Mouse (Mus musculus): ENCODE data around the gene Fntb. TPM values are rescaled to one million over a fixed set of nuclear protein-coding genes. Genes with fewer than 3 reads are reported as not detected.

Fntb gene
- total and polyA plus RNA-seq, 3 experiments = 11.7 to 28.5 TPM; not detected in 1

GRCm38 (mm10) chr12:76818908-76819307 lies 53.5 kb downstream of the Fntb start:
- H3K4me3 ChIP-seq (ENCODE audit: control insufficient read depth in 1 of 2, insufficient read depth in 1 of 2, low read depth in 2 of 2, low read length in 2 of 2) = no peak overlapping the region
- H3K9ac ChIP-seq (ENCODE audit: control insufficient read depth, low read depth, low read length, poor library complexity, severe bottlenecking) = no peak overlapping the region
- H3K9me3 ChIP-seq (replicated peaks; ENCODE audit: insufficient read depth, low read length) = no peaks in the 10 kb centered on the region
- no peaks in the 10 kb centered on the region; the same call in 1 of the 2 replicates for H3K79me2 ChIP-seq (ENCODE audit: control insufficient read depth, insufficient read depth, low read length, poor library complexity)
- 0 out of 4 replicates have a peak, but pooled peaks cover 0 to 1% of the 10 kb centered on the region in 2 experiments for H3K27me3 ChIP-seq (ENCODE audit: control insufficient read depth in 1 of 2, insufficient read depth in 2 of 2, low read length in 2 of 2)
- peaks cover 0 to 10% of the 10 kb centered on the region in 2 experiments; a peak in 3 of 4 replicates for H3K4me1 ChIP-seq (ENCODE audit: control insufficient read depth in 1 of 2, insufficient read depth in 2 of 2, low read length in 2 of 2)
- 0 out of 4 replicates have a peak, but pooled peaks cover 0 to 2% of the 10 kb centered on the region in 2 experiments for H3K36me3 ChIP-seq (ENCODE audit: control insufficient read depth in 1 of 2, insufficient read depth in 2 of 2, low read length in 2 of 2)
- DNase-seq (ENCODE audit: low read depth, low spot score) = no peak
- no peak overlapping the region for H3K27ac ChIP-seq (ENCODE audit: control insufficient read depth, low read depth, low read length)
- TF ChIP-seq CHD1 (IDR thresholded peaks at IDR 0.05; ENCODE audit: low read depth, low read length) (no peak), GABPA (IDR thresholded peaks at IDR 0.05; ENCODE audit: low read depth, low read length) (no peak), BHLHE40 (IDR thresholded peaks at IDR 0.05; ENCODE audit: borderline replicate concordance, low read depth, low read length) (no peak), ZMIZ1 (IDR thresholded peaks at IDR 0.05; ENCODE audit: low read depth, low read length) (no peak), TCF12 (IDR thresholded peaks at IDR 0.05; ENCODE audit: low read depth, low read length) (no peak), E2F4 (IDR thresholded peaks at IDR 0.05; ENCODE audit: borderline replicate concordance, low read depth, low read length) (no peak), RCOR1 (IDR thresholded peaks at IDR 0.05; ENCODE audit: low read depth, low read length) (no peak), CHD2 (IDR thresholded peaks at IDR 0.05; ENCODE audit: low read length) (no peak)

GRCm38 (mm10) chr12:76819816-76820215 lies 54.4 kb downstream of the Fntb start:
- Histone ChIP-seq H3K9ac (ENCODE audit: control insufficient read depth, low read depth, low read length, poor library complexity, severe bottlenecking) (no peak overlapping the region), H3K9me3 (replicated peaks; ENCODE audit: insufficient read depth, low read length) (no peaks in the 10 kb centered on the region), H3K4me3 (ENCODE audit: control insufficient read depth in 1 of 2, insufficient read depth in 1 of 2, low read depth in 2 of 2, low read length in 2 of 2) (no peak overlapping the region), H3K27me3 (ENCODE audit: control insufficient read depth in 1 of 2, insufficient read depth in 2 of 2, low read length in 2 of 2) (0 out of 4 replicates have a peak, but pooled peaks cover 0 to 1% of the 10 kb centered on the region in 2 experiments), H3K79me2 (ENCODE audit: control insufficient read depth, insufficient read depth, low read length, poor library complexity) (no peaks in the 10 kb centered on the region; the same call in 1 of the 2 replicates), H3K4me1 (ENCODE audit: control insufficient read depth in 1 of 2, insufficient read depth in 2 of 2, low read length in 2 of 2) (peaks cover 0 to 14% of the 10 kb centered on the region in 2 experiments), H3K27ac (ENCODE audit: control insufficient read depth, low read depth, low read length) (no peak overlapping the region), H3K36me3 (ENCODE audit: control insufficient read depth in 1 of 2, insufficient read depth in 2 of 2, low read length in 2 of 2) (0 out of 4 replicates have a peak, but pooled peaks cover 0 to 4% of the 10 kb centered on the region in 2 experiments)
- TF ChIP-seq UBTF (IDR thresholded peaks at IDR 0.05; ENCODE audit: borderline replicate concordance, insufficient read depth, low read depth, low read length) = no peak
- TF ChIP-seq SIN3A (IDR thresholded peaks at IDR 0.05; ENCODE audit: low read length) = no peak
- no peak for DNase-seq (ENCODE audit: low read depth, low spot score)

- H3K9ac ChIP-seq (ENCODE audit: control insufficient read depth, low read depth, low read length, poor library complexity, severe bottlenecking) = no peak overlapping the region
- H3K27ac ChIP-seq (ENCODE audit: control insufficient read depth, low read depth, low read length) = no peak overlapping the region
- H3K79me2 ChIP-seq (ENCODE audit: control insufficient read depth, insufficient read depth, low read length, poor library complexity) = no peaks in the 10 kb centered on the region; the same call in 1 of the 2 replicates
- no peak overlapping the region for H3K4me3 ChIP-seq (ENCODE audit: control insufficient read depth in 1 of 2, insufficient read depth in 1 of 2, low read depth in 2 of 2, low read length in 2 of 2)
- TF ChIP-seq MAZ (IDR thresholded peaks at IDR 0.05; ENCODE audit: low read depth, low read length) (no peak), CHD1 (IDR thresholded peaks at IDR 0.05; ENCODE audit: low read depth, low read length) (no peak), GATA1 (IDR thresholded peaks at IDR 0.05; ENCODE audit: low read depth, low read length) (no peak), KAT2A (conservative IDR thresholded peaks at IDR 0.05; ENCODE audit: low read depth, low read length) (no peak), RAD21 (IDR thresholded peaks at IDR 0.05; ENCODE audit: low read depth, low read length) (no peak), CTCF (IDR thresholded peaks at IDR 0.05 in 2 of 3, conservative IDR thresholded peaks at IDR 0.05 in 1 of 3; ENCODE audit: control insufficient read depth in 1 of 3, insufficient read depth in 1 of 3, low read depth in 2 of 3, low read length in 3 of 3, poor library complexity in 1 of 3, severe bottlenecking in 1 of 3) (no peak), NELFE (IDR thresholded peaks at IDR 0.05; ENCODE audit: low read depth, low read length) (no peak), ZNF384 (IDR thresholded peaks at IDR 0.05; ENCODE audit: low read depth, low read length) (no peak), MAFK (IDR thresholded peaks at IDR 0.05; ENCODE audit: borderline replicate concordance, low read depth, low read length) (no peak), RCOR1 (IDR thresholded peaks at IDR 0.05; ENCODE audit: low read depth, low read length) (no peak), ZC3H11A (IDR thresholded peaks at IDR 0.05; ENCODE audit: low read depth, low read length) (no peak), SIN3A (IDR thresholded peaks at IDR 0.05; ENCODE audit: low read length) (no peak), JUND (IDR thresholded peaks at IDR 0.05; ENCODE audit: low read depth, low read length) (no peak)
- DNase-seq (ENCODE audit: low read depth, low spot score) = no peak
- 0 out of 4 replicates have a peak, but pooled peaks cover 0 to 4% of the 10 kb centered on the region in 2 experiments for H3K36me3 ChIP-seq (ENCODE audit: control insufficient read depth in 1 of 2, insufficient read depth in 2 of 2, low read length in 2 of 2)
- peaks cover 0 to 17% of the 10 kb centered on the region in 2 experiments for H3K4me1 ChIP-seq (ENCODE audit: control insufficient read depth in 1 of 2, insufficient read depth in 2 of 2, low read length in 2 of 2)
- no peaks in the 10 kb centered on the region for H3K9me3 ChIP-seq (replicated peaks; ENCODE audit: insufficient read depth, low read length)
- H3K27me3 ChIP-seq (ENCODE audit: control insufficient read depth in 1 of 2, insufficient read depth in 2 of 2, low read length in 2 of 2) = 0 out of 4 replicates have a peak, but pooled peaks cover 0 to 1% of the 10 kb centered on the region in 2 experiments
Observed at GRCm38 (mm10) chr12:76820615-76821014, 55.2 kb downstream of the Fntb start.
